Mouse (Mus musculus): ENCODE results near the gene Eef1akmt4. TPM values are rescaled to one million over a fixed set of nuclear protein-coding genes. Genes with fewer than 3 reads are reported as not detected.

Eef1akmt4 gene
- polyA plus RNA-seq, 1 experiment = 5.1 TPM

- H3K27ac ChIP-seq (ENCODE audit: control insufficient read depth, insufficient read depth, low read depth, low read length) = no peak overlapping the region
- TF ChIP-seq POLR2A (IDR thresholded peaks at IDR 0.05; ENCODE audit: control insufficient read depth, low read depth, low read length) (no peak), CTCF (IDR thresholded peaks at IDR 0.05; ENCODE audit: control insufficient read depth, insufficient read depth, insufficient replicate concordance, low read depth, low read length) (no peak)
Measured at GRCm38 (mm10) chr16:20619541-20620398, 8.4 kb downstream of the Eef1akmt4 start.

GRCm38 (mm10) chr16:20620399-20620735, 9.0 kb downstream of the Eef1akmt4 start:
- H3K36me3 ChIP-seq (ENCODE audit: control insufficient read depth, insufficient read depth, low read length) = no peaks in the 10 kb centered on the region
- peaks cover 2% of the 10 kb centered on the region; the same call in 1 of the 2 replicates for H3K27me3 ChIP-seq (ENCODE audit: control insufficient read depth, insufficient read depth, low read length)
- no peak overlapping the region for H3K27ac ChIP-seq (ENCODE audit: control insufficient read depth, insufficient read depth, low read depth, low read length)
- peaks cover 22% of the 10 kb centered on the region for H3K4me1 ChIP-seq (ENCODE audit: control insufficient read depth, insufficient read depth, low read length)
- TF ChIP-seq POLR2A (IDR thresholded peaks at IDR 0.05; ENCODE audit: control insufficient read depth, low read depth, low read length) (no peak), CTCF (IDR thresholded peaks at IDR 0.05; ENCODE audit: control insufficient read depth, insufficient read depth, insufficient replicate concordance, low read depth, low read length) (no peak)
- peak overlapping the region; percentile 88 for H3K4me3 ChIP-seq (ENCODE audit: control insufficient read depth, low read depth, low read length)

More at GRCm38 (mm10) chr16:20619541-20620398, 8.4 kb downstream of the Eef1akmt4 start:
- Histone ChIP-seq H3K4me1 (ENCODE audit: control insufficient read depth, insufficient read depth, low read length) (peaks cover 22% of the 10 kb centered on the region), H3K4me3 (ENCODE audit: control insufficient read depth, low read depth, low read length) (peak overlapping the region; percentile 88), H3K27me3 (ENCODE audit: control insufficient read depth, insufficient read depth, low read length) (peaks cover 2% of the 10 kb centered on the region; the same call in 1 of the 2 replicates), H3K36me3 (ENCODE audit: control insufficient read depth, insufficient read depth, low read length) (no peaks in the 10 kb centered on the region)

- no peak for TF ChIP-seq POLR2A (IDR thresholded peaks at IDR 0.05; ENCODE audit: control insufficient read depth, low read depth, low read length)
- TF ChIP-seq CTCF (IDR thresholded peaks at IDR 0.05; ENCODE audit: control insufficient read depth, insufficient read depth, insufficient replicate concordance, low read depth, low read length) = no peak
- Histone ChIP-seq H3K27me3 (ENCODE audit: control insufficient read depth, insufficient read depth, low read length) (peaks cover 2% of the 10 kb centered on the region; the same call in 1 of the 2 replicates), H3K27ac (ENCODE audit: control insufficient read depth, insufficient read depth, low read depth, low read length) (no peak overlapping the region), H3K36me3 (ENCODE audit: control insufficient read depth, insufficient read depth, low read length) (no peaks in the 10 kb centered on the region), H3K4me3 (ENCODE audit: control insufficient read depth, low read depth, low read length) (peak overlapping the region; percentile 88), H3K4me1 (ENCODE audit: control insufficient read depth, insufficient read depth, low read length) (peaks cover 22% of the 10 kb centered on the region)
Measured at GRCm38 (mm10) chr16:20620751-20621190, 9.4 kb downstream of the Eef1akmt4 start.

- Histone ChIP-seq H3K36me3 (ENCODE audit: control insufficient read depth, insufficient read depth, low read length) (no peaks in the 10 kb centered on the region), H3K4me1 (ENCODE audit: control insufficient read depth, insufficient read depth, low read length) (peaks cover 22% of the 10 kb centered on the region), H3K27me3 (ENCODE audit: control insufficient read depth, insufficient read depth, low read length) (peaks cover 2% of the 10 kb centered on the region; the same call in 1 of the 2 replicates), H3K27ac (ENCODE audit: control insufficient read depth, insufficient read depth, low read depth, low read length) (peak within 1 kb of the TSS; percentile 32), H3K4me3 (ENCODE audit: control insufficient read depth, low read depth, low read length) (peak within 1 kb of the TSS; percentile 88)
- TF ChIP-seq CTCF (IDR thresholded peaks at IDR 0.05; ENCODE audit: control insufficient read depth, insufficient read depth, insufficient replicate concordance, low read depth, low read length) = no peak
- no peak for TF ChIP-seq POLR2A (IDR thresholded peaks at IDR 0.05; ENCODE audit: control insufficient read depth, low read depth, low read length)
Measured at GRCm38 (mm10) chr16:20621191-20621990, 10.0 kb downstream of the Eef1akmt4 start, which contains the start of gene Camk2n2. Gene Camk2n2 (minus strand): TSS chr16:20621287.

GRCm38 (mm10) chr16:20621991-20622685, 10.7 kb downstream of the Eef1akmt4 start:
- peaks cover 22% of the 10 kb centered on the region for H3K4me1 ChIP-seq (ENCODE audit: control insufficient read depth, insufficient read depth, low read length)
- no peaks in the 10 kb centered on the region for H3K36me3 ChIP-seq (ENCODE audit: control insufficient read depth, insufficient read depth, low read length)

GRCm38 (mm10) chr16:20623211-20623610, 11.8 kb downstream of the Eef1akmt4 start:
- no peak overlapping the region for H3K27ac ChIP-seq (ENCODE audit: control insufficient read depth, insufficient read depth, low read depth, low read length)
- peaks cover 22% of the 10 kb centered on the region for H3K4me1 ChIP-seq (ENCODE audit: control insufficient read depth, insufficient read depth, low read length)
- H3K27me3 ChIP-seq (ENCODE audit: control insufficient read depth, insufficient read depth, low read length) = peaks cover 2% of the 10 kb centered on the region; the same call in 1 of the 2 replicates
- no peaks in the 10 kb centered on the region for H3K36me3 ChIP-seq (ENCODE audit: control insufficient read depth, insufficient read depth, low read length)
- no peak for TF ChIP-seq POLR2A (IDR thresholded peaks at IDR 0.05; ENCODE audit: control insufficient read depth, low read depth, low read length)
- no peak for TF ChIP-seq CTCF (IDR thresholded peaks at IDR 0.05; ENCODE audit: control insufficient read depth, insufficient read depth, insufficient replicate concordance, low read depth, low read length)
- H3K4me3 ChIP-seq (ENCODE audit: control insufficient read depth, low read depth, low read length) = no peak overlapping the region

More at GRCm38 (mm10) chr16:20621991-20622685, 10.7 kb downstream of the Eef1akmt4 start:
- Histone ChIP-seq H3K27ac (ENCODE audit: control insufficient read depth, insufficient read depth, low read depth, low read length) (peak overlapping the region; percentile 32; the same call in 1 of the 2 replicates), H3K27me3 (ENCODE audit: control insufficient read depth, insufficient read depth, low read length) (peaks cover 2% of the 10 kb centered on the region; the same call in 1 of the 2 replicates), H3K4me3 (ENCODE audit: control insufficient read depth, low read depth, low read length) (peak overlapping the region; percentile 88)
- TF ChIP-seq CTCF (IDR thresholded peaks at IDR 0.05; ENCODE audit: control insufficient read depth, insufficient read depth, insufficient replicate concordance, low read depth, low read length) = no peak
- 0 out of 2 replicates have a peak, but pooled peaks have one; percentile 26 for TF ChIP-seq POLR2A (IDR thresholded peaks at IDR 0.05; ENCODE audit: control insufficient read depth, low read depth, low read length)

Measured in testis, adult 2 months (tissue).